Mouse (Mus musculus) hindbrain, embryonic 12.5 days (tissue): ENCODE measurements around the gene Mob3a. TPM values are rescaled to one million over a fixed set of nuclear protein-coding genes. Genes with fewer than 3 reads are reported as not detected.

Source experiments
- ATAC-seq: fragments of 200-750 bp; cut with Nextera tagmentation; 2 replicates; pipeline ENCODE4 v1.8.0; 2017; ENCODE audit warnings: moderate TSS enrichment; ENCODE audit not compliant: low FRiP score
- H3K27ac ChIP-seq: fragments of 300-500 bp; sonication (generic); 2 replicates; pipeline ENCODE4 v1.5.1; 2016; ENCODE audit warnings: mild to moderate bottlenecking
- H3K27me3 ChIP-seq: fragments of 300-500 bp; sonication (generic); 2 replicates; pipeline ENCODE4 v1.6.1; 2016; ENCODE audit warnings: mild to moderate bottlenecking
- H3K36me3 ChIP-seq: fragments of 300-500 bp; sonication (generic); 2 replicates; pipeline ENCODE4 v1.6.1; 2016; ENCODE audit warnings: mild to moderate bottlenecking
- H3K4me1 ChIP-seq: fragments of 300-500 bp; sonication (generic); 2 replicates; pipeline ENCODE4 v1.6.1; 2016
- H3K4me2 ChIP-seq: fragments of 300-500 bp; sonication (generic); replicated peaks from 2 replicates; pipeline ENCODE4 v1.6.1; 2016; ENCODE audit warnings: mild to moderate bottlenecking
- H3K4me3 ChIP-seq: fragments of 300-500 bp; sonication (generic); 2 replicates; pipeline ENCODE4 v1.5.1; 2016; ENCODE audit warnings: mild to moderate bottlenecking
- H3K9ac ChIP-seq: fragments of 300-500 bp; sonication (generic); 2 replicates; pipeline ENCODE4 v1.6.1; 2016; ENCODE audit warnings: mild to moderate bottlenecking, moderate library complexity
- H3K9me3 ChIP-seq: fragments of 300-500 bp; sonication (generic); replicated peaks from 2 replicates; pipeline ENCODE4 v1.6.1; 2016; ENCODE audit warnings: mild to moderate bottlenecking
- WGBS: fragments of 180-500 bp; shearing (Covaris S2); methylation state at CpG from one replicate; pipeline ENCODE4 v1.1.7; 2016; 5-methylcytosine and 5-hydroxymethylcytosine counted together
- polyA plus RNA-seq: library from polyadenylated mRNA; unstranded; fragments of >200 nt; fragmentation: Nextera tagmentation; extraction: Ambion mirVana; gene quantifications from 2 replicates; pipeline ENCODE4 v1.2.1, GENCODE M21; 2016

The Mob3a gene
- polyA plus RNA-seq, 1 experiment from 2014 or later = 56.5 TPM

DNA sequence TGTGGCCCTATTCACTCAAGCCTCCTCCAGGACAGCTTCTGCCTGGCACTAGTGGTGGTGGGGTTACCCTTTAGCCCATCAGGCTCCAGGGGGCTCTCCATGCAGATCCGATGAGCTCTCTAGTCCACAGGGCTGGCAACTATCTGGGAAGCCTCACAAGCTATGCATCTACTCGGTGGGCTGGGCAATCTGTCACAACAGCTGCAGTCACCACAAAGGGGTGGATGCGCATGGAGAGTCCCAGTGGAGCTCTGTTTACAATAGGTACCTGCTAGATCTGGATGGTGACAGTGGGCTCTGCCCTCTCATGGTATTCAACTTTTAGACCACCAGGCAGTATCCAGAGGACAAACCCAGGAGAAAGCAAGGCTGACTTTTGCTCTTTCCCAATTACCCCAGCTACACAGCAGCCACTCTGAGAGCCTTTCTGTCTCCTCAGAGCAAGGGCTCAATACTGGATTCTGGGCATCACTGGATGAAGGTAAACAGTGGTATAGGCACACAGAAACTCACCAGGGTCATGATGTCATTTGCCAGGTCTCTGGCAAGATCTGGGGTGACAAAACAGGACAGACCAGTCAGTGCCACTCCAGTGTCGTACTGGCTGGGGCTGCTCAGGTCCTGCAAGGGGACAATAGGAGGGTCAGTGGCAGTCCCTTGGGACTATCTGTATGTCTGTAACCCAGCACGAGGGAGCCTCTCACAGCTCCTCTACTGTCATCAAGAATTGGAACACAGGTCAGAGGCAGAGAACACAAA is 25.8 kb upstream of the Mob3a start:
- H3K4me2 ChIP-seq = no peak overlapping the region
- H3K4me3 ChIP-seq = no peak overlapping the region
- H3K9ac ChIP-seq = no peak overlapping the region
- no peak for ATAC-seq
- no peaks in the 10 kb centered on the region for H3K4me1 ChIP-seq
- WGBS = 85% methylated on average over 5 of the region's 5 CpGs
- H3K36me3 ChIP-seq = peaks cover 91% of the 10 kb centered on the region
- H3K27me3 ChIP-seq = no peaks in the 10 kb centered on the region
- H3K9me3 ChIP-seq = no peaks in the 10 kb centered on the region
- no peak overlapping the region for H3K27ac ChIP-seq

- Histone ChIP-seq H3K36me3 (peaks cover 97% of the 10 kb centered on the region), H3K4me1 (no peaks in the 10 kb centered on the region), H3K27ac (no peak overlapping the region), H3K27me3 (no peaks in the 10 kb centered on the region), H3K9me3 (no peaks in the 10 kb centered on the region), H3K4me2 (no peak overlapping the region), H3K4me3 (no peak overlapping the region), H3K9ac (no peak overlapping the region)
- WGBS = 100% methylated on average over 1 of the region's 1 CpGs
- no peak for ATAC-seq
These were observed 15.5 kb upstream of the Mob3a start for GRCm38 (mm10) chr10:80717281-80717680.

DNA sequence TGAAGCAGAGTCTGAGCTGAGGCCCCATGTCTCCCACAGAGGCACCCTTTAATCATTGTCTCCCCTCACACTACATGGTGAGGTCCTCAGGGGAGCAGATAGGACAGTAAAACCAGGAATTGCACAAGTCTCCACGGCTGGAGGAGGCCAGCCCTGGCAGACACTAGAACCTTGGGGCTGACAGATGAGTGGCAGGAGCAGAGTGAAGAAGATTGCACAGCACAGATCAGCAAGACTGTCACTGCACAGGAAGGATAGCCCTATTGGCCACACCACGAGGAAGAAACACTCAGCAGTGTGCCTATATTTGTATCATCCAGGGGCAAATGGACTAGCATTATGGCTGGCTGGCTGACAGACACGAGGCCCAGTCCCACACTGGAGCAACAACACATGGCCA is 9.1 kb upstream of the Mob3a start:
- Histone ChIP-seq H3K36me3 (peaks cover 98% of the 10 kb centered on the region), H3K27me3 (no peaks in the 10 kb centered on the region)
- 88% methylated on average over 3 of the region's 3 CpGs for WGBS

GRCm38 (mm10) chr10:80705479-80705878 is 3.7 kb upstream of the Mob3a start:
- ATAC-seq = no peak
- Histone ChIP-seq H3K4me3 (no peak overlapping the region), H3K36me3 (peaks cover 54% of the 10 kb centered on the region), H3K4me2 (no peak overlapping the region), H3K27ac (no peak overlapping the region), H3K4me1 (peaks cover 21% of the 10 kb centered on the region), H3K9ac (no peak overlapping the region), H3K27me3 (no peaks in the 10 kb centered on the region), H3K9me3 (no peaks in the 10 kb centered on the region)
- WGBS = 89% methylated on average over 3 of the region's 3 CpGs

More for the DNA sequence above, 9.1 kb upstream of the Mob3a start:
- H3K27ac ChIP-seq = no peak overlapping the region
- no peak overlapping the region for H3K4me3 ChIP-seq
- no peaks in the 10 kb centered on the region for H3K4me1 ChIP-seq
- H3K9ac ChIP-seq = no peak overlapping the region
- ATAC-seq = no peak
- no peak overlapping the region for H3K4me2 ChIP-seq
- no peaks in the 10 kb centered on the region for H3K9me3 ChIP-seq

- Histone ChIP-seq H3K27ac (0 out of 2 replicates have a peak overlapping the region, but pooled peaks have one; percentile 40), H3K4me3 (no peak overlapping the region), H3K9me3 (no peaks in the 10 kb centered on the region), H3K36me3 (peaks cover 49% of the 10 kb centered on the region), H3K9ac (no peak overlapping the region), H3K27me3 (no peaks in the 10 kb centered on the region), H3K4me2 (no peak overlapping the region), H3K4me1 (peaks cover 25% of the 10 kb centered on the region)
- 78% methylated on average over 3 of the region's 3 CpGs for WGBS
- ATAC-seq = no peak
These were observed 3.3 kb upstream of the Mob3a start for GRCm38 (mm10) chr10:80705033-80705432.

DNA sequence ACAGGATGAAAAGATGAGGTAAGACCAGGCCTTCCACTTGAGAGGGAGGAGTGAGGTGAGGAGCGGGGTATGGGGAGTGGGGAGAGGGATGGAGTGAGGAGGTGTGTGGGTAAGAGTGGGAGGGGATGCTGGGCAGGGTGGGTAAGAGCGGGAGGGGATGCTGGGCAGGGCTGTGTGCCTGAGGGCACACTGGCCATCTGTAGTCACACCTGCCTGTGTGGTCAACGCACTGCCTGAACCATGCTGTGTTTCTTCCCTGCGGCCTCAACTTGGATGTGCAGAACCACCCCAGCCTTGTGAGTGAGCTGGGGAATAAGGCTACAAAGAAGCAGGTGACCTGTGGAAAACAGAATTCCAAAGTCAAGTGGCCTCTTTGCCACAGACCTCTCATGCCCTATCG is 2.6 kb upstream of the Mob3a start:
- no peak overlapping the region for H3K9ac ChIP-seq
- no peak overlapping the region for H3K4me3 ChIP-seq
- H3K9me3 ChIP-seq = no peaks in the 10 kb centered on the region
- ATAC-seq = no peak
- no peak overlapping the region for H3K27ac ChIP-seq
- peaks cover 29% of the 10 kb centered on the region for H3K4me1 ChIP-seq
- H3K36me3 ChIP-seq = peaks cover 43% of the 10 kb centered on the region
- no peaks in the 10 kb centered on the region for H3K27me3 ChIP-seq
- no peak overlapping the region for H3K4me2 ChIP-seq
- 81% methylated on average over 5 of the region's 5 CpGs for WGBS

DNA sequence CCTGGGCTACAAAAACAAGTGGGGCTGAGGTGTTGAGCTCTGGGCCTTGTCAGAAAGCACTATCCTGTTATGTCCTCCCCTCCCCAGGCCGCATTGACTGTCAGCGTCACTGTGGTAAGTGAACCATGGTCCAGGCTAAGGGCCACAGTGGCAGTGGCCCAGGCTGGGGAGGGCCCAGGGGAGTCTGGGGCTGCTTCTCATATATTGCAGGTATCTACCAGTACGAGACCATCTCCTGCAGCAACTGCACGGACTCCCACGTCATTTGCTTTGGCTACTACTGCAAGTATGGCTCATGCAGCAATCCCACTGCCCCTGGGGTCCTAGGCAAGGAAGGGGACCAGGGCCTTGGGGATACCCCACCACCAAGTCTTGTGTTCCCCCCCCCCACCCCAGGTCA is 1.9 kb upstream of the Mob3a start:
- ATAC-seq = no peak
- H3K9me3 ChIP-seq = no peaks in the 10 kb centered on the region
- peaks cover 35% of the 10 kb centered on the region for H3K36me3 ChIP-seq
- H3K9ac ChIP-seq = peak overlapping the region; percentile 62
- peak overlapping the region; percentile 54 for H3K4me3 ChIP-seq
- peak overlapping the region; percentile 82 for H3K4me2 ChIP-seq
- 91% methylated on average over 5 of the region's 5 CpGs for WGBS
- H3K4me1 ChIP-seq = peaks cover 29% of the 10 kb centered on the region
- no peaks in the 10 kb centered on the region for H3K27me3 ChIP-seq
- no peak overlapping the region for H3K27ac ChIP-seq

- WGBS = 3% methylated on average over 47 of the region's 47 CpGs
- Histone ChIP-seq H3K36me3 (peaks cover 27% of the 10 kb centered on the region), H3K4me1 (peaks cover 29% of the 10 kb centered on the region)
These were observed 986 bp upstream of the Mob3a start for GRCm38 (mm10) chr10:80702536-80703390.

DNA sequence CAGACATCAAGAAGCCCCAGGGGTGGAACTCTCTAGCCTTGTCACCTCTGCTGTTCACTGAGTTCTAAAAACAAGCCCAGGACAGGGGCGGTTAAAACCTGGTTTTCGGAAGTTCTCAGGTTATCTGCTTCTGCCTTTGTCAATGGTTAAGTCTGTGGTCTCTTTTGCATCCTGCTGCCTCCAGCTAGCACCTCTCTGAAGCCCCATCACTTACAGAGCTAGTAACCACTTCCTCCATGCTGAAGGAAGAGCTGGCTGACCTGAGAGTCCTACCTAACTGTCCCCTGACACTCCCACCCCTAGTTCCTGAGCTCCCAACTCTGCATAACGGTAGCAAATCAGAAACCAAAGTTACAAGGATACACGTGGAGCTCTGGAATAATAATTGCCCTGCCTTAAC is 1.0 kb downstream of the Mob3a start:
- H3K27ac ChIP-seq = no peak overlapping the region
- no peaks in the 10 kb centered on the region for H3K27me3 ChIP-seq
- peaks cover 29% of the 10 kb centered on the region for H3K4me1 ChIP-seq
- peak overlapping the region; percentile 54 for H3K4me3 ChIP-seq
- H3K9ac ChIP-seq = peak overlapping the region; percentile 65; the same call in 1 of the 2 replicates
- no peak for ATAC-seq
- peaks cover 8% of the 10 kb centered on the region; the same call in 1 of the 2 replicates for H3K36me3 ChIP-seq
- no peaks in the 10 kb centered on the region for H3K9me3 ChIP-seq
- 45% methylated on average over 4 of the region's 4 CpGs for WGBS
- peak overlapping the region; percentile 82 for H3K4me2 ChIP-seq

More at GRCm38 (mm10) chr10:80702536-80703390, 986 bp upstream of the Mob3a start:
- peak overlapping the region; percentile 62 for H3K9ac ChIP-seq
- no peaks in the 10 kb centered on the region for H3K27me3 ChIP-seq
- peak overlapping the region; percentile 54 for H3K4me3 ChIP-seq
- peak; percentile 89 for ATAC-seq
- H3K4me2 ChIP-seq = peak overlapping the region; percentile 82
- H3K9me3 ChIP-seq = no peaks in the 10 kb centered on the region
- peak overlapping the region; percentile 84 for H3K27ac ChIP-seq

- no peak for ATAC-seq
- Histone ChIP-seq H3K27ac (no peak overlapping the region), H3K4me3 (peak overlapping the region; percentile 54), H3K9ac (no peak overlapping the region), H3K27me3 (no peaks in the 10 kb centered on the region), H3K36me3 (peaks cover 6% of the 10 kb centered on the region; the same call in 1 of the 2 replicates), H3K4me2 (peak overlapping the region; percentile 82; the same call in 1 of the 2 replicates), H3K9me3 (no peaks in the 10 kb centered on the region), H3K4me1 (peaks cover 29% of the 10 kb centered on the region)
- 86% methylated on average over 7 of the region's 7 CpGs for WGBS
These were observed 1.7 kb downstream of the Mob3a start for GRCm38 (mm10) chr10:80700038-80700504.

DNA sequence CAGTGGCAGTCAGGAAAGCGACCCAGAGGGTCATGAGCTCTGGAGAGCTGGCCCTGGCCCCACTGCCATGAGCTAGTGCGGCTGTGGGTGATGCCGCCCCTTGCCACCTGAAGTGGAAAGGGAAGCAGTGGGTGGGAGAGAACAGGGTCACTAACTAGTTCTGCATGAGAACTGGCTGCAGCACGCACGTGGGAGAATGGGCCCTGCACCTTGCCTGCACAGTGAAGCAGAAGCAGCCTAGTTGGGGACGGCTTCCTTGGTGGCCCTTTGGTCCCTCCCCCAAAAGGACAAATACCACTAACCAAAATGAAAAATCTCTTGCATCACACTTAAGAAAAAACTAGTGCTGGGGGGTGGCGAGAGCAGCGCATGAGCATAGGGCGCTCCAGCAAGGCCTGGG is 3.2 kb downstream of the Mob3a start:
- no peak for ATAC-seq
- Histone ChIP-seq H3K9ac (peak overlapping the region; percentile 15; the same call in 1 of the 2 replicates), H3K4me2 (no peak overlapping the region), H3K27ac (no peak overlapping the region), H3K4me3 (no peak overlapping the region), H3K36me3 (0 out of 2 replicates have a peak, but pooled peaks cover 7% of the 10 kb centered on the region), H3K4me1 (peaks cover 28% of the 10 kb centered on the region), H3K27me3 (no peaks in the 10 kb centered on the region), H3K9me3 (no peaks in the 10 kb centered on the region)
- WGBS = 94% methylated on average over 9 of the region's 9 CpGs

GRCm38 (mm10) chr10:80697812-80698211 is 4.0 kb downstream of the Mob3a start:
- WGBS = 83% methylated on average over 9 of the region's 9 CpGs
- H3K9me3 ChIP-seq = no peaks in the 10 kb centered on the region
- H3K27ac ChIP-seq = no peak overlapping the region
- no peak overlapping the region for H3K4me2 ChIP-seq
- H3K9ac ChIP-seq = no peak overlapping the region
- ATAC-seq = no peak
- H3K27me3 ChIP-seq = no peaks in the 10 kb centered on the region
- H3K4me1 ChIP-seq = peaks cover 20% of the 10 kb centered on the region
- 0 out of 2 replicates have a peak, but pooled peaks cover 7% of the 10 kb centered on the region for H3K36me3 ChIP-seq
- H3K4me3 ChIP-seq = no peak overlapping the region
